Mouse (Mus musculus) erythroblast, embryonic 14.5 days (primary cell): Measurements from ENCODE around the gene Galnt18.

ENCODE experiments used
- GATA1 ChIP-seq: IDR thresholded peaks from 2 replicates; pipeline ENCODE4 v1.6.1; 2012; ENCODE audit warnings: low read length, inconsistent platforms, mixed read lengths
- TAL1 ChIP-seq: IDR thresholded peaks from 3 replicates; pipeline ENCODE4 v1.6.1; 2012; ENCODE audit warnings: low read length, inconsistent platforms, mixed read lengths

DNA sequence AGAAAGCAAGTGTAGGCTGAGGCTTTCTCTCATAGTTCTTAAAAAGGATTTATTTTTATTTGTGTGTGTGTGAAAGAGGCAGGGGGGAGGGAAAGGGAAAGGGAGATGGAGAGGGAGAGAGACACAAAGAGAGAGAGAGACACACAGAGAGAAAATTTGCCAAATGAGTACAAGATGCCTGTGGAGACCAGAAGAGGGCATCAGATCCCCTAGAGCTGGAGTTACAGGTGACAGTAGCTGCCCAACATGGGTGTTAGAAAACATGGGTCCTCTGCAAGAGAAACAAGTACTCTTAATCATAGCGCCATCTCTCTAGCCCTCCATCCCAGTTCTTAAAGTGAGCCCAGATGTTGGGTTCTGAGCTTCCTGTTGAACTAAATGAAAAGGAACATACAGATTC is 228.8 kb downstream of the Galnt18 start:
- no peak for TF ChIP-seq TAL1
- no peak for TF ChIP-seq GATA1
